Mouse (Mus musculus) cerebellum, adult 2 months (tissue): Measurements from ENCODE around the gene Card9. TPM values are rescaled to one million over a fixed set of nuclear protein-coding genes. Genes with fewer than 3 reads are reported as not detected.

Experiments used
- DNase-seq, 2 experiments: peaks; one replicate each; pipeline ENCODE4 v3.0.0; 2021
- H3K27ac ChIP-seq: fragments of 200-500 bp; 2 replicates; pipeline ENCODE4 v1.5.1; 2012; ENCODE audit warnings: low read length, control low read depth, inconsistent platforms; ENCODE audit not compliant: insufficient read depth
- H3K27me3 ChIP-seq: fragments of 200-500 bp; 2 replicates; pipeline ENCODE4 v1.6.1; 2012; ENCODE audit warnings: inconsistent platforms, mild to moderate bottlenecking, low read length, moderate library complexity; ENCODE audit not compliant: control insufficient read depth, insufficient read depth
- H3K4me1 ChIP-seq: fragments of 200-500 bp; 2 replicates; pipeline ENCODE4 v1.6.1; 2011; ENCODE audit warnings: low read length; ENCODE audit not compliant: control insufficient read depth, insufficient read depth
- H3K4me3 ChIP-seq: fragments of 200-500 bp; replicated peaks from 2 replicates; pipeline ENCODE3; 2011; ENCODE audit warnings: mild to moderate bottlenecking, low read depth, low read length, control low read depth; ENCODE audit not compliant: insufficient read depth
- CTCF ChIP-seq: fragments of 200-500 bp; IDR thresholded peaks from 2 replicates; pipeline ENCODE4 v1.5.1; 2011; ENCODE audit warnings: low read depth, mild to moderate bottlenecking, control low read depth, low read length, moderate library complexity, borderline replicate concordance; ENCODE audit not compliant: insufficient read depth
- POLR2A ChIP-seq: fragments of 200-500 bp; IDR thresholded peaks from 2 replicates; pipeline ENCODE4 v1.6.1; 2011; ENCODE audit warnings: low read length, control low read depth, borderline replicate concordance; ENCODE audit not compliant: insufficient read depth
- WGBS: fragments of 180-500 bp; shearing (Covaris S2); methylation state at CpG from one replicate; pipeline ENCODE4 v1.1.7; 2018; 5-methylcytosine and 5-hydroxymethylcytosine counted together
- polyA plus RNA-seq: library from polyadenylated mRNA; depleted of rRNA; stranded (reverse); fragments of >200 nt; gene quantifications from 2 replicates; pipeline ENCODE4 v1.2.3, GENCODE M21; 2012

Gene Card9
- polyA plus RNA-seq, 1 experiment = 5.7 TPM

- H3K27me3 ChIP-seq = no peaks in the 10 kb centered on the region
- WGBS = 40% methylated on average over 15 of the region's 15 CpGs
- H3K4me3 ChIP-seq = no peak overlapping the region
- TF ChIP-seq CTCF (no peak), POLR2A (no peak)
- H3K27ac ChIP-seq = no peak overlapping the region
- peak in 1 of 2 experiments; percentile 33 for DNase-seq
- H3K4me1 ChIP-seq = peaks cover 36% of the 10 kb centered on the region
Observed at GRCm38 (mm10) chr2:26357484-26357883, 3.2 kb downstream of the Card9 start.

GRCm38 (mm10) chr2:26356678-26357077, 4.0 kb downstream of the Card9 start:
- H3K4me1 ChIP-seq = peaks cover 36% of the 10 kb centered on the region
- WGBS = 74% methylated on average over 7 of the region's 7 CpGs

GRCm38 (mm10) chr2:26356231-26356630, 4.5 kb downstream of the Card9 start:
- Histone ChIP-seq H3K27ac (no peak overlapping the region), H3K4me1 (peaks cover 37% of the 10 kb centered on the region), H3K27me3 (no peaks in the 10 kb centered on the region), H3K4me3 (no peak overlapping the region)
- 90% methylated on average over 4 of the region's 4 CpGs for WGBS
- TF ChIP-seq CTCF (no peak), POLR2A (no peak)
- no peak for DNase-seq

More at GRCm38 (mm10) chr2:26356678-26357077, 4.0 kb downstream of the Card9 start:
- no peak for TF ChIP-seq POLR2A
- TF ChIP-seq CTCF = no peak
- DNase-seq = no peak
- no peak overlapping the region for H3K27ac ChIP-seq
- H3K4me3 ChIP-seq = no peak overlapping the region
- H3K27me3 ChIP-seq = no peaks in the 10 kb centered on the region

- Histone ChIP-seq H3K27me3 (no peaks in the 10 kb centered on the region), H3K4me1 (peaks cover 40% of the 10 kb centered on the region), H3K27ac (no peak overlapping the region), H3K4me3 (no peak overlapping the region)
- no peak for TF ChIP-seq CTCF
- no peak for TF ChIP-seq POLR2A
- peak in 1 of 2 experiments; percentile 15 for DNase-seq
- WGBS = 74% methylated on average over 4 of the region's 4 CpGs
Observed at GRCm38 (mm10) chr2:26354401-26354800, 6.3 kb downstream of the Card9 start.

GRCm38 (mm10) chr2:26353066-26353980, 7.4 kb downstream of the Card9 start:
- Histone ChIP-seq H3K4me1 (peaks cover 40% of the 10 kb centered on the region), H3K4me3 (peak overlapping the region; percentile 82), H3K27ac (peak overlapping the region; percentile 56), H3K27me3 (no peaks in the 10 kb centered on the region)
- WGBS = 41% methylated on average over 11 of the region's 11 CpGs
- no peak for TF ChIP-seq CTCF
- TF ChIP-seq POLR2A = no peak
- DNase-seq = peak; percentile 60 to 66

GRCm38 (mm10) chr2:26352291-26352910, 8.3 kb downstream of the Card9 start:
- Histone ChIP-seq H3K27me3 (no peaks in the 10 kb centered on the region), H3K4me3 (peak overlapping the region; percentile 82), H3K27ac (peak overlapping the region; percentile 56), H3K4me1 (peaks cover 34% of the 10 kb centered on the region)
- no peak for DNase-seq
- WGBS = under 1% methylated on average over 36 of the region's 36 CpGs
- TF ChIP-seq CTCF (no peak), POLR2A (no peak)

GRCm38 (mm10) chr2:26351358-26352290, 9.1 kb downstream of the Card9 start, which contains the start of gene Dnlz:
Gene Dnlz, minus strand, starts transcription at chr2:26352110.
- under 1% methylated on average over 62 of the region's 62 CpGs for WGBS
- DNase-seq = peak; percentile 94 to 96
- no peaks in the 10 kb centered on the region for H3K27me3 ChIP-seq
- peaks cover 27% of the 10 kb centered on the region for H3K4me1 ChIP-seq
- H3K4me3 ChIP-seq = peak within 1 kb of the TSS; percentile 82
- peak within 1 kb of the TSS; percentile 77 for H3K27ac ChIP-seq
- peak; percentile 60; the same call in 1 of the 2 replicates for TF ChIP-seq CTCF
- TF ChIP-seq POLR2A = peak; percentile 41; the same call in 1 of the 2 replicates
